Mouse (Mus musculus): ENCODE measurements around the gene Gpc5. TPM values are rescaled to one million over a fixed set of nuclear protein-coding genes. Genes with fewer than 3 reads are reported as not detected.
A peak's percentile ranks its signal among the peaks of the same experiment; 100 is the strongest.

Gpc5 gene
- polyA plus RNA-seq, 1 experiment from 2014 or later = 1.9 TPM

- 83% methylated on average over 6 of the region's 6 CpGs for WGBS
- ATAC-seq (no peak), DNase-seq (ENCODE audit: low spot score) (no peak)
- Histone ChIP-seq H3K36me3 (ENCODE audit: control insufficient read depth, insufficient read depth, low read length) (no peaks in the 10 kb centered on the region), H3K9ac (ENCODE audit: low read length) (no peak overlapping the region), H3K4me2 (ENCODE audit: low read length) (no peak overlapping the region), H3K4me1 (ENCODE audit: control insufficient read depth, insufficient read depth, low read length) (0 out of 2 replicates have a peak, but pooled peaks cover under 1% of the 10 kb centered on the region), H3K27me3 (replicated peaks; ENCODE audit: control insufficient read depth, insufficient read depth, low read length) (no peaks in the 10 kb centered on the region), H3K9me3 (replicated peaks; ENCODE audit: control insufficient read depth, low read length) (no peaks in the 10 kb centered on the region), H3K4me3 (ENCODE audit: low read depth, low read length) (no peak overlapping the region), H3K27ac (ENCODE audit: low read depth, low read length) (no peak overlapping the region)
Measured at GRCm38 (mm10) chr14:115411513-115412174, 319.6 kb downstream of the Gpc5 start.

DNA sequence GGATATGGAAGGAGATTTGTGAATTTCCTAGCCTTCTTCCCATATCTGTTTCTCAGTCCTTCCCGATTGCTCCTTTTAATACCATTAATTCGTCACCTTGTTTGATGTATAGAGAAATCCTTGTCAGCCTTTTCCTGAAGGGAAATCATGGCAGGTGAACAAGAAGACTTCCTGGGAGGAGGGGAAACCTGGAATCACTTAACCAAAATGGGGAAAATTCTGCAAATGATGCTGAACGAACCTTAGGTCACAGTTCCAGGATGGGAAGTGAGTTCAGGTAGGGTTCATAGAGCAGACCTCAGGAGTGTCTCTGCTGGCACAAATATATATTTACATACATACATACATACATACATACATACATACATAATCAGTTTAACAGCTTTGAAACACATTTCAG lies 320.8 kb downstream of the Gpc5 start:
- no peaks in the 10 kb centered on the region for H3K27me3 ChIP-seq (replicated peaks; ENCODE audit: control insufficient read depth, insufficient read depth, low read length)
- H3K36me3 ChIP-seq (ENCODE audit: control insufficient read depth, insufficient read depth, low read length) = no peaks in the 10 kb centered on the region
- 84% methylated on average over 3 of the region's 3 CpGs for WGBS
- no peak overlapping the region for H3K4me3 ChIP-seq (ENCODE audit: low read depth, low read length)
- H3K9me3 ChIP-seq (replicated peaks; ENCODE audit: control insufficient read depth, low read length) = no peaks in the 10 kb centered on the region
- no peaks in the 10 kb centered on the region for H3K4me1 ChIP-seq (ENCODE audit: control insufficient read depth, insufficient read depth, low read length)
- H3K27ac ChIP-seq (ENCODE audit: low read depth, low read length) = no peak overlapping the region
- no peak overlapping the region for H3K4me2 ChIP-seq (ENCODE audit: low read length)
- DNase-seq (ENCODE audit: low spot score) (no peak), ATAC-seq (no peak)
- H3K9ac ChIP-seq (ENCODE audit: low read length) = no peak overlapping the region

DNA sequence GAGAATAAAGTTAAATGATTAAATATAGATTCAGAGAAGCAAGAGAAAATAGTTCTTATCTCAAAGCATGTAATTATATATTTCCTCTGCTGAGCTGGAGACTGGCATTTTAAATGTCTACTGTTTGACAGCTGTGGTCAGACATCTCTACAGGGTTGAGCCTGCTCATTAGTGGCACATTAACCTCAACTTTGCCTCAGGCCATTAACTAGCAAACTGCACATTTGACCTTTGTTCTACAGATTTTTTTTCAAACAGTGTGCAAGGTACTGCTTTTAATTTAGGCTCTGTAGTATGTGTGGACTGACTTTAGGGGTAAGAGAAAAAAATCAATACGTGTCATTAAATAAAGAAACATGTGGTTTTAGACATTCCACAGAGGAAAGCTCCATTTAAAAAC lies 321.4 kb downstream of the Gpc5 start:
- no peak overlapping the region for H3K4me3 ChIP-seq (ENCODE audit: low read depth, low read length)
- H3K4me1 ChIP-seq (ENCODE audit: control insufficient read depth, insufficient read depth, low read length) = no peaks in the 10 kb centered on the region
- no peaks in the 10 kb centered on the region for H3K9me3 ChIP-seq (replicated peaks; ENCODE audit: control insufficient read depth, low read length)
- H3K27ac ChIP-seq (ENCODE audit: low read depth, low read length) = no peak overlapping the region
- H3K9ac ChIP-seq (ENCODE audit: low read length) = no peak overlapping the region
- no peak overlapping the region for H3K4me2 ChIP-seq (ENCODE audit: low read length)
- WGBS = 54% methylated on average over 1 of the region's 1 CpGs
- no peaks in the 10 kb centered on the region for H3K36me3 ChIP-seq (ENCODE audit: control insufficient read depth, insufficient read depth, low read length)
- no peaks in the 10 kb centered on the region for H3K27me3 ChIP-seq (replicated peaks; ENCODE audit: control insufficient read depth, insufficient read depth, low read length)
- ATAC-seq (no peak), DNase-seq (ENCODE audit: low spot score) (no peak)

- H3K4me3 ChIP-seq (ENCODE audit: low read depth, low read length) = no peak overlapping the region
- ATAC-seq = no peak
- no peak overlapping the region for H3K9ac ChIP-seq (ENCODE audit: low read length)
- no peaks in the 10 kb centered on the region for H3K4me1 ChIP-seq (ENCODE audit: control insufficient read depth, insufficient read depth, low read length)
- H3K27me3 ChIP-seq (replicated peaks; ENCODE audit: control insufficient read depth, insufficient read depth, low read length) = no peaks in the 10 kb centered on the region
- no peak overlapping the region for H3K27ac ChIP-seq (ENCODE audit: low read depth, low read length)
- no peaks in the 10 kb centered on the region for H3K36me3 ChIP-seq (ENCODE audit: control insufficient read depth, insufficient read depth, low read length)
- H3K4me2 ChIP-seq (ENCODE audit: low read length) = no peak overlapping the region
- H3K9me3 ChIP-seq (replicated peaks; ENCODE audit: control insufficient read depth, low read length) = no peaks in the 10 kb centered on the region
- WGBS = 72% methylated on average over 5 of the region's 5 CpGs
- DNase-seq (ENCODE audit: low spot score) = no peak
Measured at GRCm38 (mm10) chr14:115414545-115414944, 322.5 kb downstream of the Gpc5 start.

- Histone ChIP-seq H3K4me1 (ENCODE audit: control insufficient read depth, insufficient read depth, low read length) (no peaks in the 10 kb centered on the region), H3K36me3 (ENCODE audit: control insufficient read depth, insufficient read depth, low read length) (no peaks in the 10 kb centered on the region), H3K9ac (ENCODE audit: low read length) (no peak overlapping the region), H3K4me3 (ENCODE audit: low read depth, low read length) (no peak overlapping the region), H3K27ac (ENCODE audit: low read depth, low read length) (no peak overlapping the region), H3K9me3 (replicated peaks; ENCODE audit: control insufficient read depth, low read length) (no peaks in the 10 kb centered on the region), H3K27me3 (replicated peaks; ENCODE audit: control insufficient read depth, insufficient read depth, low read length) (no peaks in the 10 kb centered on the region), H3K4me2 (ENCODE audit: low read length) (no peak overlapping the region)
- ATAC-seq (no peak), DNase-seq (ENCODE audit: low spot score) (peak; percentile 27)
- 69% methylated on average over 3 of the region's 3 CpGs for WGBS
Measured at GRCm38 (mm10) chr14:115431967-115432366, 340.0 kb downstream of the Gpc5 start.

- no peaks in the 10 kb centered on the region for H3K36me3 ChIP-seq (ENCODE audit: control insufficient read depth, insufficient read depth, low read length)
- no peak overlapping the region for H3K27ac ChIP-seq (ENCODE audit: low read depth, low read length)
- no peaks in the 10 kb centered on the region for H3K9me3 ChIP-seq (replicated peaks; ENCODE audit: control insufficient read depth, low read length)
- 75% methylated on average over 3 of the region's 3 CpGs for WGBS
- DNase-seq (ENCODE audit: low spot score) (no peak), ATAC-seq (no peak)
- H3K4me3 ChIP-seq (ENCODE audit: low read depth, low read length) = no peak overlapping the region
- no peak overlapping the region for H3K4me2 ChIP-seq (ENCODE audit: low read length)
- no peaks in the 10 kb centered on the region for H3K4me1 ChIP-seq (ENCODE audit: control insufficient read depth, insufficient read depth, low read length)
- H3K9ac ChIP-seq (ENCODE audit: low read length) = no peak overlapping the region
- H3K27me3 ChIP-seq (replicated peaks; ENCODE audit: control insufficient read depth, insufficient read depth, low read length) = no peaks in the 10 kb centered on the region
Measured at GRCm38 (mm10) chr14:115432368-115432767, 340.4 kb downstream of the Gpc5 start.

DNA sequence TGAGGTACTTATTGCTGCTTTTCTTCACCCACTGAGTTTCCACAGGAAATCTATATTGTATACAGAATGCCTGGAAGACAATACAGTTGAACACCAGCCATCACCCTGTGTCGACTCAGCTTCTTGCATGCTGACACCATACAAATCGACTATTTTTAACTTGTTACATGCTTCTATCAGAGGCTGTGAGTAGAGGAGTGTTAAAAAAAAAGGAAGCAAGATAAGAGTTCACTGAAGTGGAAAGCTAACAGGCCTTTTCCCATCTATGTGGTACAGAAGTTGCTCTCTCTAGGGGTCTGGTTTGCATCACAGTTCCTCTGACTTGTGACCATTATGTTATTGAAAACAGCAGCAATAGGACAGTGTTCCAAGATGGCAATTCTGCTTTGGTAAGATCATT lies 344.6 kb downstream of the Gpc5 start:
- Histone ChIP-seq H3K4me3 (ENCODE audit: low read depth, low read length) (no peak overlapping the region), H3K4me2 (ENCODE audit: low read length) (no peak overlapping the region), H3K9ac (ENCODE audit: low read length) (no peak overlapping the region), H3K27me3 (replicated peaks; ENCODE audit: control insufficient read depth, insufficient read depth, low read length) (no peaks in the 10 kb centered on the region), H3K9me3 (replicated peaks; ENCODE audit: control insufficient read depth, low read length) (no peaks in the 10 kb centered on the region), H3K36me3 (ENCODE audit: control insufficient read depth, insufficient read depth, low read length) (no peaks in the 10 kb centered on the region), H3K4me1 (ENCODE audit: control insufficient read depth, insufficient read depth, low read length) (no peaks in the 10 kb centered on the region), H3K27ac (ENCODE audit: low read depth, low read length) (no peak overlapping the region)
- no peak for ATAC-seq
- no peak for DNase-seq (ENCODE audit: low spot score)
- WGBS = 67% methylated on average over 2 of the region's 2 CpGs

DNA sequence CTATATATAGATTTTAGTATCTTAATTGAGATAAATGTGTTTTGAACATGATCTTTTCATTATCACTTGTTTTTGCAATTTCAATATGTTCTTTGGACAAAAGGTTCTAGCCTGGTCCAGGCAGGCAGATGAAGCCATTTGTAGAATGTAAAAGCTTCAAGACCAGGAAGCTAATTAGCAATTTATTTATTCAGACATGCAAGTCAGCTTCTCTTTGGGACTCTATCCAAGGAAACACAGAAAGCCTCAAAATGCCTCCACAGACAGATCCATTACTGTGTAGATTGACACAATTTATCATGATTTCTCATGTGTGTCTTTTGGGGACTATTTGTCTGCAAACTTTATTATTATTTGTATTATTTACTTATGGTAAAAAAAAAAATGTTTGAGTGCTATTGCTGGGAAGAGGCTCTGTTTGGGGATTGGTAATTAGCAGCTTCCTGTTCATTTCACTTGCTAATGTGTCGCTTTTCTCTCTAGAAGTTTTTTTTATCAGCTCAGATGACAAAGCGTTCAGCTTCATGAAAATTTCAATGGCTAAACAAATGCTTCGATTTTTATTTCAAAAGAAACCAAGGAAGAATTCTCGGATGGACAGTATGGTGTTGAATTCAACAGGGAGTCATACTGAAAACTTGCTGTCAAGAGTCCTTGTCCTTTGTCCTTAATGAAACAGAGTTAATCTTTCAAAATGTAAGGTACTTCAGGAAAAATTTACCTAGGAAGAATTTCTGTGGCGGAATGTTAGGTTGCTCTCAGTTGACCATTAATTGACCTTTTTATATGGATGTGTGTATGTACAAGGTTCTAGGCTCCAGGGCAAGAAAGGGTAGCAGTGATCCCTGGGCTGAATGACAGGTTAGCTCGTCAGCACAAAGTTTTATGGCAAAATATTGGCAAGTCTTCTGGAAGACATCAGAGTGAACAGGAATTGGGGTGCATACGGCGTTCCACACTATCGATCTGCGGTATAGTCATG lies 353.1 kb downstream of the Gpc5 start:
- Histone ChIP-seq H3K27me3 (replicated peaks; ENCODE audit: control insufficient read depth, insufficient read depth, low read length) (no peaks in the 10 kb centered on the region), H3K9me3 (replicated peaks; ENCODE audit: control insufficient read depth, low read length) (no peaks in the 10 kb centered on the region), H3K9ac (ENCODE audit: low read length) (no peak overlapping the region), H3K4me1 (ENCODE audit: control insufficient read depth, insufficient read depth, low read length) (peaks cover 8% of the 10 kb centered on the region), H3K36me3 (ENCODE audit: control insufficient read depth, insufficient read depth, low read length) (no peaks in the 10 kb centered on the region), H3K4me3 (ENCODE audit: low read depth, low read length) (no peak overlapping the region), H3K4me2 (ENCODE audit: low read length) (no peak overlapping the region), H3K27ac (ENCODE audit: low read depth, low read length) (no peak overlapping the region)
- DNase-seq (ENCODE audit: low spot score) = peak; percentile 85
- ATAC-seq = peak; percentile 73
- WGBS = 47% methylated on average over 10 of the region's 10 CpGs

DNA sequence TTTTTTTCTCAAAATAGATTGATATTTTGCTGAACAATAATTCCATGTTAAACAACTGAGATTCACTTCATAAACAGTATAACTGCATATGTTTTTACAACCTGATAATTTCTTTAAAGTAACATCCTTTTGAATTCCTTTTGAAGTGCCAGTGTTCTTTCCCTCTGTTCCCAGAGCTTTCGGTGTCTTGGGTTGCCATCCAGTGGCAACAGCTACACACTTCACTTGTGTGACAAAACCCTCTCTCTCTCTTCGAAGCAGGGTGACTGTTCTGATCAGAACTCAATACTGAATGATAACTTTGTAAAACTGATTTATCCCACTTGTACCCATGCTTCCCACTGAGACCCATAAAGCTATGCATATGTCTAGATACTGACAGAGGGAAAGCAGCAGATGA lies 358.9 kb downstream of the Gpc5 start:
- 71% methylated on average over 2 of the region's 2 CpGs for WGBS
- no peaks in the 10 kb centered on the region for H3K9me3 ChIP-seq (replicated peaks; ENCODE audit: control insufficient read depth, low read length)
- ATAC-seq = no peak
- no peak overlapping the region for H3K27ac ChIP-seq (ENCODE audit: low read depth, low read length)
- no peaks in the 10 kb centered on the region for H3K36me3 ChIP-seq (ENCODE audit: control insufficient read depth, insufficient read depth, low read length)
- H3K27me3 ChIP-seq (replicated peaks; ENCODE audit: control insufficient read depth, insufficient read depth, low read length) = no peaks in the 10 kb centered on the region
- H3K4me3 ChIP-seq (ENCODE audit: low read depth, low read length) = no peak overlapping the region
- no peak overlapping the region for H3K4me2 ChIP-seq (ENCODE audit: low read length)
- no peak overlapping the region for H3K9ac ChIP-seq (ENCODE audit: low read length)
- peak; percentile 46 for DNase-seq (ENCODE audit: low spot score)
- no peaks in the 10 kb centered on the region for H3K4me1 ChIP-seq (ENCODE audit: control insufficient read depth, insufficient read depth, low read length)
